ENCODE assay signal across 23 mouse cellular contexts in genomic region chr15:88418881-88419280, GRCm38 (mm10).
DNase-seq lines count a peak whose midpoint lies in the region; ATAC-seq and TF ChIP-seq lines count a peak whose summit lies in the region.
"Had no signal": no experiment of that assay in that cellular context is flagged by ENCODE, and none has a peak within 500 bp of the region (broad histone marks: within the 10 kb centered on the region; RNA-seq: fewer than 3 reads in every experiment).

No protein-coding gene starts in this region.

- TF ChIP-seq POLR2A in brain, embryonic 14.5 days (IDR thresholded peaks at IDR 0.05; ENCODE audit: borderline replicate concordance, extremely low read depth, insufficient read depth, insufficient read length, poor library complexity, severe bottlenecking): no peak

- TF ChIP-seq CTCF in hindbrain, postnatal 0 days (IDR thresholded peaks at IDR 0.05; ENCODE audit: low read depth): no peak
- TF ChIP-seq CTCF in C2C12 (IDR thresholded peaks at IDR 0.05; ENCODE audit: control insufficient read depth, insufficient read depth, insufficient read length): no peak
- TF ChIP-seq CTCF in brain, embryonic 14.5 days (IDR thresholded peaks at IDR 0.05; ENCODE audit: borderline replicate concordance, extremely low read depth, insufficient read depth, insufficient read length): no peak

- DNase-seq in forebrain, embryonic 14.5 days (ENCODE audit: low spot score): peak; percentile 59
- DNase-seq in forebrain, embryonic 11.5 days (ENCODE audit: low spot score): no peak
- DNase-seq in hindbrain, postnatal 0 days (ENCODE audit: low spot score): peak; percentile 39
- no peak for DNase-seq in hindbrain, embryonic 14.5 days (ENCODE audit: low spot score)
- DNase-seq in brain, embryonic 14.5 days (ENCODE audit: low read depth): peak; percentile 71
- DNase-seq: adrenal gland, adult 8-10 months; adrenal gland, postnatal 14 days; adrenal gland, postnatal 36 days; B cell, adult 2 months; cerebellum, adult 11-12 months; cerebellum, adult 2 months; cerebellum, adult 9-10 months; cerebellum, postnatal 10 days; cerebellum, postnatal 25 days; forebrain, postnatal 0 days had no signal

- H3K4me3 ChIP-seq in forebrain, embryonic 14.5 days (ENCODE audit: low read depth, low read length): no peak overlapping the region
- no peak overlapping the region for H3K4me3 ChIP-seq in forebrain, embryonic 11.5 days (ENCODE audit: low read depth, low read length)
- no peak overlapping the region for H3K4me3 ChIP-seq in hindbrain, postnatal 0 days (ENCODE audit: low read length)
- H3K4me3 ChIP-seq in hindbrain, embryonic 14.5 days (replicated peaks; ENCODE audit: low read length): no peak overlapping the region
- no peak overlapping the region for H3K4me3 ChIP-seq in C2C12 (ENCODE audit: insufficient read depth, poor library complexity, severe bottlenecking)
- H3K4me3 ChIP-seq: embryonic facial prominence, embryonic 10.5 days; embryonic facial prominence, embryonic 12.5 days; forebrain, embryonic 12.5 days; forebrain, embryonic 15.5 days had no signal

- no peaks in the 10 kb centered on the region for H3K36me3 ChIP-seq in forebrain, embryonic 14.5 days (ENCODE audit: control insufficient read depth, insufficient read depth, low read length)
- no peaks in the 10 kb centered on the region for H3K36me3 ChIP-seq in forebrain, embryonic 11.5 days (ENCODE audit: control insufficient read depth, insufficient read depth, low read length)
- no peaks in the 10 kb centered on the region for H3K36me3 ChIP-seq in hindbrain, postnatal 0 days (ENCODE audit: insufficient read depth, low read length)
- no peaks in the 10 kb centered on the region for H3K36me3 ChIP-seq in hindbrain, embryonic 14.5 days (replicated peaks; ENCODE audit: control insufficient read depth, insufficient read depth)
- no peaks in the 10 kb centered on the region for H3K36me3 ChIP-seq in C2C12 (ENCODE audit: control insufficient read depth, insufficient read depth)
- H3K36me3 ChIP-seq: embryonic facial prominence, embryonic 10.5 days; embryonic facial prominence, embryonic 12.5 days; forebrain, embryonic 12.5 days; forebrain, embryonic 15.5 days had no signal

- no peak overlapping the region for H3ac ChIP-seq in C2C12 (ENCODE audit: control insufficient read depth, insufficient read length, low read depth)

- no peak overlapping the region for H3K27ac ChIP-seq in forebrain, embryonic 14.5 days (ENCODE audit: low read depth, low read length)
- H3K27ac ChIP-seq in forebrain, embryonic 11.5 days (ENCODE audit: low read depth, low read length): no peak overlapping the region
- no peak overlapping the region for H3K27ac ChIP-seq in hindbrain, postnatal 0 days
- no peak overlapping the region for H3K27ac ChIP-seq in hindbrain, embryonic 14.5 days
- H3K27ac ChIP-seq: embryonic facial prominence, embryonic 10.5 days; embryonic facial prominence, embryonic 12.5 days; forebrain, embryonic 12.5 days; forebrain, embryonic 15.5 days had no signal

- no peak overlapping the region for H3K4me2 ChIP-seq in forebrain, embryonic 14.5 days (ENCODE audit: low read length)
- no peak overlapping the region for H3K4me2 ChIP-seq in forebrain, embryonic 11.5 days (ENCODE audit: low read depth, low read length, severe bottlenecking)
- no peak overlapping the region for H3K4me2 ChIP-seq in hindbrain, postnatal 0 days (ENCODE audit: low read depth, low read length)
- H3K4me2 ChIP-seq in hindbrain, embryonic 14.5 days (replicated peaks): no peak overlapping the region
- H3K4me2 ChIP-seq: embryonic facial prominence, embryonic 12.5 days; forebrain, embryonic 12.5 days; forebrain, embryonic 15.5 days had no signal

- ATAC-seq in forebrain, embryonic 14.5 days: no peak
- ATAC-seq in forebrain, embryonic 11.5 days (replicated peaks; ENCODE audit: low FRiP score): no peak
- no peak for ATAC-seq in hindbrain, postnatal 0 days
- no peak for ATAC-seq in hindbrain, embryonic 14.5 days (ENCODE audit: low FRiP score)
- ATAC-seq in cerebellum, adult (ENCODE audit: insufficient number of reproducible peaks, low FRiP score, low TSS enrichment): no peak
- ATAC-seq: activated CD4-positive, CD25-positive, alpha-beta regulatory T cell, adult 4 months; forebrain, embryonic 15.5 days; forebrain, postnatal 0 days; Patski had no signal

- peaks cover 11% of the 10 kb centered on the region; the same call in 1 of the 2 replicates for H3K9me3 ChIP-seq in forebrain, embryonic 14.5 days (replicated peaks; ENCODE audit: control insufficient read depth, low read length)
- peaks cover 4% of the 10 kb centered on the region for H3K9me3 ChIP-seq in forebrain, embryonic 11.5 days (ENCODE audit: control insufficient read depth, low read length)
- peaks cover 7% of the 10 kb centered on the region for H3K9me3 ChIP-seq in hindbrain, postnatal 0 days (ENCODE audit: low read length)
- H3K9me3 ChIP-seq in hindbrain, embryonic 14.5 days (ENCODE audit: control insufficient read depth, low read length): peaks cover 18% of the 10 kb centered on the region
- H3K9me3 ChIP-seq: embryonic facial prominence, embryonic 12.5 days had no signal

- no peaks in the 10 kb centered on the region for H3K4me1 ChIP-seq in forebrain, embryonic 14.5 days (ENCODE audit: control insufficient read depth, insufficient read depth, low read length)
- H3K4me1 ChIP-seq in forebrain, embryonic 11.5 days (replicated peaks; ENCODE audit: control insufficient read depth, insufficient read depth, low read length): no peaks in the 10 kb centered on the region
- H3K4me1 ChIP-seq in hindbrain, postnatal 0 days (ENCODE audit: insufficient read depth, low read length): no peaks in the 10 kb centered on the region
- H3K4me1 ChIP-seq in hindbrain, embryonic 14.5 days (replicated peaks; ENCODE audit: control insufficient read depth, insufficient read depth, low read length): no peaks in the 10 kb centered on the region
- H3K4me1 ChIP-seq: embryonic facial prominence, embryonic 10.5 days; embryonic facial prominence, embryonic 12.5 days; forebrain, embryonic 12.5 days; forebrain, embryonic 15.5 days had no signal

- H3K27me3 ChIP-seq in forebrain, embryonic 14.5 days (replicated peaks; ENCODE audit: control insufficient read depth, insufficient read depth, low read length): no peaks in the 10 kb centered on the region
- H3K27me3 ChIP-seq in forebrain, embryonic 11.5 days (ENCODE audit: control insufficient read depth, insufficient read depth, low read length): no peaks in the 10 kb centered on the region
- no peaks in the 10 kb centered on the region for H3K27me3 ChIP-seq in hindbrain, postnatal 0 days (ENCODE audit: insufficient read depth, low read length)
- no peaks in the 10 kb centered on the region for H3K27me3 ChIP-seq in hindbrain, embryonic 14.5 days (ENCODE audit: control insufficient read depth, insufficient read depth, low read length)
- no peaks in the 10 kb centered on the region for H3K27me3 ChIP-seq in C2C12 (ENCODE audit: control insufficient read depth, insufficient read depth, insufficient read length)
- H3K27me3 ChIP-seq: embryonic facial prominence, embryonic 12.5 days; forebrain, embryonic 12.5 days; forebrain, embryonic 15.5 days had no signal

- H3K79me2 ChIP-seq in C2C12 (ENCODE audit: control insufficient read depth, insufficient read depth): no peaks in the 10 kb centered on the region

- 65% methylated on average over 8 of the region's 8 CpGs for WGBS in forebrain, embryonic 14.5 days
- 83% methylated on average over 8 of the region's 8 CpGs for WGBS in forebrain, embryonic 11.5 days
- 41% methylated on average over 8 of the region's 8 CpGs for WGBS in hindbrain, postnatal 0 days
- 71% methylated on average over 8 of the region's 8 CpGs for WGBS in hindbrain, embryonic 14.5 days

- no peaks in the 10 kb centered on the region for H3K79me3 ChIP-seq in C2C12 (ENCODE audit: low read depth)

- H3K9ac ChIP-seq in forebrain, embryonic 14.5 days (ENCODE audit: low read length): no peak overlapping the region
- no peak overlapping the region for H3K9ac ChIP-seq in forebrain, embryonic 11.5 days (ENCODE audit: low read length)
- H3K9ac ChIP-seq in hindbrain, postnatal 0 days (replicated peaks; ENCODE audit: low read length): no peak overlapping the region
- H3K9ac ChIP-seq in hindbrain, embryonic 14.5 days: no peak overlapping the region
- H3K9ac ChIP-seq: embryonic facial prominence, embryonic 12.5 days; forebrain, embryonic 12.5 days; forebrain, embryonic 15.5 days; forebrain, postnatal 0 days had no signal

TF ChIP-seq in C2C12, 6 proteins besides CTCF, POLR2A, EP300 and RAD21:
- TF ChIP-seq MYOG (IDR thresholded peaks at IDR 0.05; ENCODE audit: control insufficient read depth, extremely low read depth, insufficient read length) (no peak), CEBPB (IDR thresholded peaks at IDR 0.05; ENCODE audit: low read depth) (peak; percentile 52)

Comparison
In these comparisons a context has a peak if more than half of its experiments do, and no peak if none do; other contexts are left out.
1. DNase-seq: peak in forebrain, embryonic 14.5 days (single experiment), hindbrain, postnatal 0 days (single experiment) and brain, embryonic 14.5 days (single experiment); none in forebrain, embryonic 11.5 days (single experiment) and hindbrain, embryonic 14.5 days (single experiment).